Mouse (Mus musculus): ENCODE data around the gene Sly. TPM values are rescaled to one million over a fixed set of nuclear protein-coding genes. Genes with fewer than 3 reads are reported as not detected.

Gene Sly
- not detected for polyA plus RNA-seq (2015; fragmentation: Illumina TruSeq; extraction: RNeasy Lipid Tissue Mini Kit (QIAGEN cat#74804); ENCODE audit: insufficient read depth, low read depth, low replicate concordance)

GRCm38 (mm10) chrY:57186888-57187287, at the start of gene Sly:
Sly (plus strand) TSS chrY:57187188.

